Comparison of ENCODE assay signal across 9 mouse cellular contexts in the genomic region with DNA sequence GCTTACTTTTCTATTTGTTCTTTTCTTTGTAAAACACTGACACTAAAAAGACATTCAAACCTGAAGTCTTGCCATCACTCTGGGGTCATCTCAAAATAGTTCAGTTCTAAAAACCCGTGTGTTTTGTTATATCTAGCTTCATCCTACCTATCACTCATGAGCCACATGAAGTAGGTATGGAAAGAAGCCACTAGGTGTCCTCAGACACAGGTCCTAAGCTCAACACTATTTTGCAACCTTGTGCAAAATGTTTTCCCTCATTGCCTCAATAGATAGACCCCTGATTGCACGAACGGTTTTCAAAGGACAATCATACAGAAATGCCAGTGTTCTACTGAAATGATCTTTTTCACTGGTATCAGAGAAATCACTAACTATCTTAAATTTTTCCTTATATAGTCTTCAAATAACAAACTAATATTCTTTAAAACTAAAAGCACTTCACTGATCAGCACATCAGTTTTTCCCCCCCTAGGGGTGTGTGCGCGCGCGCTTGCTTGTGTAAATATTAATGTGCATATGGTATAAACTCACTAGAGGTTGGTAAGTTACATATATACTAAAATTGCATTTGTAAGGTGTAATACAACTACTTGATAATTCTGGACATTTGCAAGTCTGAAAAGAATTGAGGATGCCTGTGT. TPM values are rescaled to one million over a fixed set of nuclear protein-coding genes. Genes with fewer than 3 reads are reported as not detected.
DNase-seq lines count a peak whose midpoint lies in the region; ATAC-seq and TF ChIP-seq lines count a peak whose summit lies in the region.
"Not testable (repeated sequence)": the region's sequence is repeated elsewhere in the genome, so short reads cannot be mapped to it uniquely, and the experiment has no call there.
"Had no signal": no experiment of that assay in that cellular context is flagged by ENCODE, and none has a peak within 500 bp of the region (broad histone marks: within the 10 kb centered on the region; RNA-seq: fewer than 3 reads in every experiment).

No protein-coding gene starts in this region.

- not testable (repeated sequence) for H3K4me1 ChIP-seq in MEL (ENCODE audit: control insufficient read depth in 1 of 2, insufficient read depth in 2 of 2, low read length in 2 of 2); erythroblast, embryonic 14.5 days (ENCODE audit: control insufficient read depth); heart, embryonic 13.5 days; liver, embryonic 11.5 days (replicated peaks; ENCODE audit: control insufficient read depth, insufficient read depth, low read length); neural tube, embryonic 15.5 days

- TF ChIP-seq EP300 in MEL (IDR thresholded peaks at IDR 0.05; ENCODE audit: low read depth in 1 of 2, low read length in 2 of 2) = not testable (repeated sequence)

- H3K27me3 ChIP-seq in MEL (ENCODE audit: control insufficient read depth in 1 of 2, insufficient read depth in 2 of 2, low read length in 2 of 2); erythroblast, embryonic 14.5 days (ENCODE audit: control insufficient read depth); heart, embryonic 13.5 days (replicated peaks); liver, embryonic 11.5 days (replicated peaks; ENCODE audit: control insufficient read depth, insufficient read depth, low read length); neural tube, embryonic 15.5 days (replicated peaks): not testable (repeated sequence)

- 2% methylated on average over 4 of the region's 7 CpGs for WGBS in heart, embryonic 13.5 days
- WGBS in liver, embryonic 11.5 days = 7% methylated on average over 4 of the region's 7 CpGs
- WGBS in neural tube, embryonic 15.5 days = 3% methylated on average over 4 of the region's 7 CpGs

- DNase-seq in MEL (ENCODE audit: low read depth, low spot score); liver, embryonic 11.5 days (ENCODE audit: low spot score): not testable (repeated sequence)

- peak overlapping the region; percentile 53 for H3K4me2 ChIP-seq in heart, embryonic 13.5 days
- not testable (repeated sequence) for H3K4me2 ChIP-seq in liver, embryonic 11.5 days
- peak overlapping the region; percentile 31; the same call in 1 of the 2 replicates for H3K4me2 ChIP-seq in neural tube, embryonic 15.5 days

- not testable (repeated sequence) for ATAC-seq in heart, embryonic 13.5 days (ENCODE audit: extremely low read depth, insufficient number of reproducible peaks, low FRiP score, low TSS enrichment)
- peak; percentile 73 for ATAC-seq in inflammation-experienced regulatory T-cells, adult 6 months
- ATAC-seq in liver, embryonic 11.5 days (replicated peaks; ENCODE audit: low FRiP score) = peak; percentile 64
- ATAC-seq in megakaryocyte-erythroid progenitor cell, adult 5-6 weeks (replicated peaks; ENCODE audit: low FRiP score, low TSS enrichment, poor library complexity, severe bottlenecking) = peak; percentile 81
- peak; percentile 15; the same call in 1 of the 2 replicates for ATAC-seq in neural tube, embryonic 15.5 days (ENCODE audit: low FRiP score)

- peak overlapping the region; percentile 44 to 87; a peak in 3 of 4 replicates for H3K4me3 ChIP-seq in MEL (ENCODE audit: control insufficient read depth in 1 of 2, insufficient read depth in 1 of 2, low read depth in 2 of 2, low read length in 2 of 2)
- peak overlapping the region; percentile 35 for H3K4me3 ChIP-seq in erythroblast, embryonic 14.5 days (replicated peaks)
- H3K4me3 ChIP-seq in heart, embryonic 13.5 days = peak overlapping the region; percentile 31
- not testable (repeated sequence) for H3K4me3 ChIP-seq in liver, embryonic 11.5 days (ENCODE audit: low read depth, low read length); neural tube, embryonic 15.5 days (replicated peaks)

- H3K79me2 ChIP-seq in MEL (ENCODE audit: control insufficient read depth, insufficient read depth, low read length, poor library complexity) = not testable (repeated sequence)

- H3K36me3 ChIP-seq in MEL (ENCODE audit: control insufficient read depth in 1 of 2, insufficient read depth in 2 of 2, low read length in 2 of 2); erythroblast, embryonic 14.5 days (ENCODE audit: control insufficient read depth); heart, embryonic 13.5 days; liver, embryonic 11.5 days (ENCODE audit: control insufficient read depth, insufficient read depth, low read length); neural tube, embryonic 15.5 days: not testable (repeated sequence)

- peak overlapping the region; percentile 67 for H3K9ac ChIP-seq in MEL (ENCODE audit: control insufficient read depth, low read depth, low read length, poor library complexity, severe bottlenecking)
- not testable (repeated sequence) for H3K9ac ChIP-seq in heart, embryonic 13.5 days; liver, embryonic 11.5 days (ENCODE audit: low read depth, low read length); neural tube, embryonic 15.5 days (replicated peaks)

- TF ChIP-seq RAD21 in MEL (IDR thresholded peaks at IDR 0.05; ENCODE audit: low read depth, low read length) = not testable (repeated sequence)

- peak overlapping the region; percentile 72 for H3K27ac ChIP-seq in MEL (ENCODE audit: control insufficient read depth, low read depth, low read length)
- H3K27ac ChIP-seq in heart, embryonic 13.5 days (replicated peaks); liver, embryonic 11.5 days (ENCODE audit: low read depth, low read length); neural tube, embryonic 15.5 days (replicated peaks): not testable (repeated sequence)

- TF ChIP-seq CTCF in MEL (IDR thresholded peaks at IDR 0.05 in 2 of 3, conservative IDR thresholded peaks at IDR 0.05 in 1 of 3; ENCODE audit: control insufficient read depth in 1 of 3, insufficient read depth in 1 of 3, low read depth in 2 of 3, low read length in 3 of 3, poor library complexity in 1 of 3, severe bottlenecking in 1 of 3) = not testable (repeated sequence)

- not testable (repeated sequence) for H3K9me3 ChIP-seq in MEL (replicated peaks; ENCODE audit: insufficient read depth, low read length); erythroblast, embryonic 14.5 days (ENCODE audit: control insufficient read depth, low read length); heart, embryonic 13.5 days; liver, embryonic 11.5 days (ENCODE audit: control insufficient read depth, low read length); neural tube, embryonic 15.5 days (replicated peaks)

- TF ChIP-seq POLR2A in MEL (IDR thresholded peaks at IDR 0.05; ENCODE audit: control insufficient read depth in 1 of 2, insufficient read depth in 1 of 2, low read depth in 1 of 2, low read length in 2 of 2, poor library complexity in 1 of 2) = not testable (repeated sequence)

RNA-seq across cellular contexts. Expression of a gene that starts 0.4 kb away (rescaled TPM):
- total RNA-seq in MEL (2012; rRNA removed) = 11.8 and 13.4 TPM in 2 replicates
- polyA plus RNA-seq in MEL (2012; ENCODE audit: insufficient read depth in 1 of 2, insufficient read length in 2 of 2, low read depth in 1 of 2, low replicate concordance in 2 of 2, missing spikeins in 1 of 2) = 10 to 100 TPM in 1 of 2 experiments, not detected in 1; 15.5 TPM
- 0.06 and 0.12 TPM in 2 replicates for polyA plus RNA-seq in erythroblast, embryonic 14.5 days (2012)
- polyA plus RNA-seq in heart, embryonic 13.5 days (2015; fragmentation: Nextera tagmentation; extraction: Ambion mirVana) = 5.8 and 8.1 TPM in 2 replicates
- polyA plus RNA-seq in inflammation-experienced regulatory T-cells, adult 6 months (2017; shearing (Covaris generic)) = 10 to 100 TPM; 41.8 to 63.4 (median 58.7) TPM
- 8.1 and 8.2 TPM in 2 replicates for polyA plus RNA-seq in liver, embryonic 11.5 days (2014; fragmentation: Nextera tagmentation; extraction: Ambion mirVana)
- total RNA-seq in megakaryocyte-erythroid progenitor cell, adult 5-6 weeks (2014; fragmentation: Nextera tagmentation) = 5.9 and 11.4 TPM in 2 replicates
- total RNA-seq in megakaryocyte-erythroid progenitor cell, adult 5-6 weeks (2017) = 2.2 and 3.9 TPM in 2 replicates
- 6.5 and 8.7 TPM in 2 replicates for polyA plus RNA-seq in neural tube, embryonic 15.5 days (2015; fragmentation: Nextera tagmentation; extraction: Ambion mirVana)

RNA-seq across cellular contexts. Expression of a gene that starts 0.8 kb away (rescaled TPM):
- total RNA-seq in MEL (2012; rRNA removed) = 3.9 and 5.2 TPM in 2 replicates
- polyA plus RNA-seq in MEL (2012; ENCODE audit: insufficient read depth in 1 of 2, insufficient read length in 2 of 2, low read depth in 1 of 2, low replicate concordance in 2 of 2, missing spikeins in 1 of 2) = 1 to 10 TPM in 1 of 2 experiments, not detected in 1; 2.0 TPM
- polyA plus RNA-seq in erythroblast, embryonic 14.5 days (2012) = 0.15 TPM in 1 of 2 replicates, not detected in the other
- 0.25 TPM in 1 of 2 replicates, not detected in the other for polyA plus RNA-seq in heart, embryonic 13.5 days (2015; fragmentation: Nextera tagmentation; extraction: Ambion mirVana)
- 1 to 10 TPM in 2 of 3 experiments, not detected in 1; 1.8 to 2.0 TPM for polyA plus RNA-seq in inflammation-experienced regulatory T-cells, adult 6 months (2017; shearing (Covaris generic))
- polyA plus RNA-seq in liver, embryonic 11.5 days (2014; fragmentation: Nextera tagmentation; extraction: Ambion mirVana) = 1.3 and 2.6 TPM in 2 replicates
- 0.96 and 11.1 TPM in 2 replicates for total RNA-seq in megakaryocyte-erythroid progenitor cell, adult 5-6 weeks (2014; fragmentation: Nextera tagmentation)
- total RNA-seq in megakaryocyte-erythroid progenitor cell, adult 5-6 weeks (2017) = 6.2 TPM in 1 of 2 replicates, not detected in the other
- polyA plus RNA-seq in neural tube, embryonic 15.5 days (2015; fragmentation: Nextera tagmentation; extraction: Ambion mirVana) = not detected in 2 replicates
- total RNA-seq: adrenal gland, postnatal 4 days; gastrocnemius, adult 8-10 months had no signal

RNA-seq across cellular contexts. Expression of a gene that starts 16.8 kb away (rescaled TPM):
- total RNA-seq in MEL (2012; rRNA removed) = 185 and 216 TPM in 2 replicates
- polyA plus RNA-seq in MEL (2012; ENCODE audit: insufficient read depth in 1 of 2, insufficient read length in 2 of 2, low read depth in 1 of 2, low replicate concordance in 2 of 2, missing spikeins in 1 of 2) = 100 to 1,000 TPM; 265 to 627 TPM
- 9.0 and 9.1 TPM in 2 replicates for polyA plus RNA-seq in erythroblast, embryonic 14.5 days (2012)
- polyA plus RNA-seq in heart, embryonic 13.5 days (2015; fragmentation: Nextera tagmentation; extraction: Ambion mirVana) = 22.9 and 24.4 TPM in 2 replicates
- polyA plus RNA-seq in inflammation-experienced regulatory T-cells, adult 6 months (2017; shearing (Covaris generic)) = 10 to 100 TPM in 1 of 3 experiments, 1 to 10 TPM in 2; 8.9 to 13.4 (median 9.3) TPM
- polyA plus RNA-seq in liver, embryonic 11.5 days (2014; fragmentation: Nextera tagmentation; extraction: Ambion mirVana) = 137 and 150 TPM in 2 replicates
- total RNA-seq in megakaryocyte-erythroid progenitor cell, adult 5-6 weeks (2014; fragmentation: Nextera tagmentation) = 281 and 343 TPM in 2 replicates
- total RNA-seq in megakaryocyte-erythroid progenitor cell, adult 5-6 weeks (2017) = 157 and 214 TPM in 2 replicates
- polyA plus RNA-seq in neural tube, embryonic 15.5 days (2015; fragmentation: Nextera tagmentation; extraction: Ambion mirVana) = 13.9 and 19.6 TPM in 2 replicates

RNA-seq across cellular contexts. Expression of a gene that starts 32.1 kb away (rescaled TPM):
- total RNA-seq in MEL (2012; rRNA removed) = 2.3 and 3.6 TPM in 2 replicates
- polyA plus RNA-seq in MEL (2012; ENCODE audit: insufficient read depth in 1 of 2, insufficient read length in 2 of 2, low read depth in 1 of 2, low replicate concordance in 2 of 2, missing spikeins in 1 of 2) = 1 to 10 TPM in 1 of 2 experiments, not detected in 1; 1.1 TPM
- polyA plus RNA-seq in erythroblast, embryonic 14.5 days (2012) = 0.03 TPM in 1 of 2 replicates, not detected in the other
- 4.4 and 4.9 TPM in 2 replicates for polyA plus RNA-seq in heart, embryonic 13.5 days (2015; fragmentation: Nextera tagmentation; extraction: Ambion mirVana)
- polyA plus RNA-seq in inflammation-experienced regulatory T-cells, adult 6 months (2017; shearing (Covaris generic)) = 10 to 100 TPM in 1 of 3 experiments, 1 to 10 TPM in 2; 5.0 to 12.9 (median 8.2) TPM
- polyA plus RNA-seq in liver, embryonic 11.5 days (2014; fragmentation: Nextera tagmentation; extraction: Ambion mirVana) = 5.4 and 5.6 TPM in 2 replicates
- total RNA-seq in megakaryocyte-erythroid progenitor cell, adult 5-6 weeks (2014; fragmentation: Nextera tagmentation) = 1.1 and 14.5 TPM in 2 replicates
- 5.1 and 7.2 TPM in 2 replicates for total RNA-seq in megakaryocyte-erythroid progenitor cell, adult 5-6 weeks (2017)
- 6.2 and 6.4 TPM in 2 replicates for polyA plus RNA-seq in neural tube, embryonic 15.5 days (2015; fragmentation: Nextera tagmentation; extraction: Ambion mirVana)

RNA-seq across cellular contexts. Expression of a gene that starts 34.9 kb away (rescaled TPM):
- 3.8 and 5.0 TPM in 2 replicates for total RNA-seq in MEL (2012; rRNA removed)
- polyA plus RNA-seq in MEL (2012; ENCODE audit: insufficient read depth in 1 of 2, insufficient read length in 2 of 2, low read depth in 1 of 2, low replicate concordance in 2 of 2, missing spikeins in 1 of 2) = 1 to 10 TPM in 1 of 2 experiments, not detected in 1; 6.5 TPM
- 0.07 and 0.19 TPM in 2 replicates for polyA plus RNA-seq in erythroblast, embryonic 14.5 days (2012)
- polyA plus RNA-seq in heart, embryonic 13.5 days (2015; fragmentation: Nextera tagmentation; extraction: Ambion mirVana) = 29.2 and 30.5 TPM in 2 replicates
- polyA plus RNA-seq in inflammation-experienced regulatory T-cells, adult 6 months (2017; shearing (Covaris generic)) = 10 to 100 TPM; 15.3 to 22.6 (median 20.1) TPM
- 19.9 and 22.2 TPM in 2 replicates for polyA plus RNA-seq in liver, embryonic 11.5 days (2014; fragmentation: Nextera tagmentation; extraction: Ambion mirVana)
- total RNA-seq in megakaryocyte-erythroid progenitor cell, adult 5-6 weeks (2014; fragmentation: Nextera tagmentation) = 8.3 and 9.3 TPM in 2 replicates
- 4.6 and 6.7 TPM in 2 replicates for total RNA-seq in megakaryocyte-erythroid progenitor cell, adult 5-6 weeks (2017)
- polyA plus RNA-seq in neural tube, embryonic 15.5 days (2015; fragmentation: Nextera tagmentation; extraction: Ambion mirVana) = 26.8 TPM in 2 replicates
